Mouse (Mus musculus): Measurements from ENCODE around the gene Gsg1. TPM values are rescaled to one million over a fixed set of nuclear protein-coding genes. Genes with fewer than 3 reads are reported as not detected.
A peak's percentile ranks its signal among the peaks of the same experiment; 100 is the strongest.

Gsg1 gene
- polyA plus RNA-seq, 1 experiment from 2014 or later, result 0.59 TPM

GRCm38 (mm10) chr6:135252728-135253077 is 1.4 kb downstream of the Gsg1 start:
- H3K9me3 ChIP-seq (replicated peaks), result no peaks in the 10 kb centered on the region
- H3K9ac ChIP-seq (replicated peaks), result no peak overlapping the region
- H3K36me3 ChIP-seq, result no peaks in the 10 kb centered on the region
- H3K4me3 ChIP-seq (replicated peaks), result peak overlapping the region; percentile 19
- peak overlapping the region; percentile 75 for H3K27ac ChIP-seq (replicated peaks)
- peak overlapping the region; percentile 49 for H3K4me2 ChIP-seq
- H3K4me1 ChIP-seq, result peaks cover 28% of the 10 kb centered on the region
- WGBS, result 6% methylated on average over 16 of the region's 16 CpGs
- no peaks in the 10 kb centered on the region for H3K27me3 ChIP-seq (replicated peaks)
- peak; percentile 85 for ATAC-seq (ENCODE audit: low FRiP score)

- H3K9ac ChIP-seq (replicated peaks), result no peak overlapping the region
- peak overlapping the region; percentile 19 for H3K4me3 ChIP-seq (replicated peaks)
- H3K4me1 ChIP-seq, result peaks cover 28% of the 10 kb centered on the region
- no peaks in the 10 kb centered on the region for H3K27me3 ChIP-seq (replicated peaks)
- ATAC-seq (ENCODE audit: low FRiP score), result peak; percentile 72
- H3K9me3 ChIP-seq (replicated peaks), result no peaks in the 10 kb centered on the region
- no peaks in the 10 kb centered on the region for H3K36me3 ChIP-seq
- WGBS, result 47% methylated on average over 24 of the region's 24 CpGs
- peak overlapping the region; percentile 75 for H3K27ac ChIP-seq (replicated peaks)
- peak overlapping the region; percentile 49 for H3K4me2 ChIP-seq
Measured at GRCm38 (mm10) chr6:135251849-135252727, 2.1 kb downstream of the Gsg1 start.

- H3K9ac ChIP-seq (replicated peaks), result no peak overlapping the region
- H3K4me2 ChIP-seq, result no peak overlapping the region
- H3K9me3 ChIP-seq (replicated peaks), result no peaks in the 10 kb centered on the region
- ATAC-seq (ENCODE audit: low FRiP score), result no peak
- peaks cover 28% of the 10 kb centered on the region for H3K4me1 ChIP-seq
- H3K27me3 ChIP-seq (replicated peaks), result no peaks in the 10 kb centered on the region
- WGBS, result 54% methylated on average over 19 of the region's 19 CpGs
- no peak overlapping the region for H3K27ac ChIP-seq (replicated peaks)
- H3K36me3 ChIP-seq, result no peaks in the 10 kb centered on the region
- no peak overlapping the region for H3K4me3 ChIP-seq (replicated peaks)
Measured at GRCm38 (mm10) chr6:135250926-135251699, 3.0 kb downstream of the Gsg1 start.

GRCm38 (mm10) chr6:135249846-135250531 is 4.2 kb downstream of the Gsg1 start:
- 13% methylated on average over 19 of the region's 19 CpGs for WGBS
- Histone ChIP-seq H3K4me1 (peaks cover 28% of the 10 kb centered on the region), H3K27ac (replicated peaks) (0 out of 2 replicates have a peak overlapping the region, but pooled peaks have one; percentile 2), H3K27me3 (replicated peaks) (no peaks in the 10 kb centered on the region), H3K36me3 (no peaks in the 10 kb centered on the region), H3K4me2 (peak overlapping the region; percentile 35), H3K4me3 (replicated peaks) (no peak overlapping the region), H3K9me3 (replicated peaks) (no peaks in the 10 kb centered on the region), H3K9ac (replicated peaks) (no peak overlapping the region)
- peak; percentile 67 for ATAC-seq (ENCODE audit: low FRiP score)

GRCm38 (mm10) chr6:135247861-135248260 is 6.3 kb downstream of the Gsg1 start:
- H3K27me3 ChIP-seq (replicated peaks), result no peaks in the 10 kb centered on the region
- no peak overlapping the region for H3K4me2 ChIP-seq
- 66% methylated on average over 6 of the region's 6 CpGs for WGBS
- H3K36me3 ChIP-seq, result no peaks in the 10 kb centered on the region
- H3K27ac ChIP-seq (replicated peaks), result no peak overlapping the region
- no peaks in the 10 kb centered on the region for H3K9me3 ChIP-seq (replicated peaks)
- H3K4me1 ChIP-seq, result peaks cover 27% of the 10 kb centered on the region
- H3K4me3 ChIP-seq (replicated peaks), result no peak overlapping the region
- ATAC-seq (ENCODE audit: low FRiP score), result no peak
- H3K9ac ChIP-seq (replicated peaks), result no peak overlapping the region

GRCm38 (mm10) chr6:135245586-135245985 is 8.6 kb downstream of the Gsg1 start:
- Histone ChIP-seq H3K4me3 (replicated peaks) (no peak overlapping the region), H3K27me3 (replicated peaks) (no peaks in the 10 kb centered on the region), H3K36me3 (no peaks in the 10 kb centered on the region), H3K4me2 (no peak overlapping the region), H3K9me3 (replicated peaks) (no peaks in the 10 kb centered on the region), H3K27ac (replicated peaks) (no peak overlapping the region), H3K4me1 (peaks cover 8% of the 10 kb centered on the region; the same call in 1 of the 2 replicates), H3K9ac (replicated peaks) (no peak overlapping the region)
- no peak for ATAC-seq (ENCODE audit: low FRiP score)
- WGBS, result 70% methylated on average over 8 of the region's 8 CpGs

GRCm38 (mm10) chr6:135240361-135240760 is 13.8 kb downstream of the Gsg1 start:
- Histone ChIP-seq H3K9ac (replicated peaks) (no peak overlapping the region), H3K27ac (replicated peaks) (no peak overlapping the region), H3K27me3 (replicated peaks) (no peaks in the 10 kb centered on the region), H3K4me2 (no peak overlapping the region), H3K4me3 (replicated peaks) (no peak overlapping the region), H3K36me3 (peaks cover 24% of the 10 kb centered on the region), H3K4me1 (no peaks in the 10 kb centered on the region), H3K9me3 (replicated peaks) (no peaks in the 10 kb centered on the region)
- ATAC-seq (ENCODE audit: low FRiP score), result no peak
- 93% methylated on average over 8 of the region's 8 CpGs for WGBS

GRCm38 (mm10) chr6:135238211-135238610 is 15.9 kb downstream of the Gsg1 start:
- ATAC-seq (ENCODE audit: low FRiP score), result no peak
- 51% methylated on average over 4 of the region's 4 CpGs for WGBS
- H3K4me1 ChIP-seq, result no peaks in the 10 kb centered on the region

GRCm38 (mm10) chr6:135237326-135237725 is 16.8 kb downstream of the Gsg1 start:
- no peaks in the 10 kb centered on the region for H3K4me1 ChIP-seq
- H3K9me3 ChIP-seq (replicated peaks), result no peaks in the 10 kb centered on the region
- no peak overlapping the region for H3K27ac ChIP-seq (replicated peaks)
- 81% methylated on average over 14 of the region's 14 CpGs for WGBS
- no peak overlapping the region for H3K9ac ChIP-seq (replicated peaks)
- ATAC-seq (ENCODE audit: low FRiP score), result no peak
- H3K27me3 ChIP-seq (replicated peaks), result no peaks in the 10 kb centered on the region
- H3K4me2 ChIP-seq, result no peak overlapping the region
- H3K36me3 ChIP-seq, result peaks cover 54% of the 10 kb centered on the region
- H3K4me3 ChIP-seq (replicated peaks), result no peak overlapping the region

More at GRCm38 (mm10) chr6:135238211-135238610, 15.9 kb downstream of the Gsg1 start:
- Histone ChIP-seq H3K9me3 (replicated peaks) (no peaks in the 10 kb centered on the region), H3K4me2 (no peak overlapping the region), H3K27me3 (replicated peaks) (no peaks in the 10 kb centered on the region), H3K36me3 (peaks cover 45% of the 10 kb centered on the region), H3K9ac (replicated peaks) (no peak overlapping the region), H3K27ac (replicated peaks) (no peak overlapping the region), H3K4me3 (replicated peaks) (no peak overlapping the region)

GRCm38 (mm10) chr6:135236576-135236975 is 17.6 kb downstream of the Gsg1 start:
- no peak overlapping the region for H3K27ac ChIP-seq (replicated peaks)
- H3K36me3 ChIP-seq, result peaks cover 61% of the 10 kb centered on the region
- H3K4me1 ChIP-seq, result no peaks in the 10 kb centered on the region
- H3K9me3 ChIP-seq (replicated peaks), result no peaks in the 10 kb centered on the region
- no peak for ATAC-seq (ENCODE audit: low FRiP score)
- no peaks in the 10 kb centered on the region for H3K27me3 ChIP-seq (replicated peaks)
- H3K4me2 ChIP-seq, result no peak overlapping the region
- WGBS, result 85% methylated on average over 3 of the region's 3 CpGs
- no peak overlapping the region for H3K9ac ChIP-seq (replicated peaks)
- no peak overlapping the region for H3K4me3 ChIP-seq (replicated peaks)

GRCm38 (mm10) chr6:135235742-135236141 is 18.4 kb downstream of the Gsg1 start:
- Histone ChIP-seq H3K4me1 (no peaks in the 10 kb centered on the region), H3K9ac (replicated peaks) (no peak overlapping the region), H3K27ac (replicated peaks) (no peak overlapping the region), H3K27me3 (replicated peaks) (no peaks in the 10 kb centered on the region), H3K4me3 (replicated peaks) (no peak overlapping the region), H3K36me3 (peaks cover 64% of the 10 kb centered on the region), H3K9me3 (replicated peaks) (no peaks in the 10 kb centered on the region), H3K4me2 (no peak overlapping the region)
- WGBS, result 94% methylated on average over 3 of the region's 3 CpGs
- no peak for ATAC-seq (ENCODE audit: low FRiP score)
